Mouse (Mus musculus) left cerebral cortex, adult 18-20 months (tissue): ENCODE data around the gene Nlrp1b. TPM values are rescaled to one million over a fixed set of nuclear protein-coding genes. Genes with fewer than 3 reads are reported as not detected.

Source experiments
- DNase-seq, 2 experiments: peaks; one replicate each; pipeline ENCODE4 v3.0.0; 2021 to 2022; ENCODE audit warnings: low spot score in 2 of 2, mixed read lengths in 1 of 2
- long read RNA-seq, 2 experiments: library from polyadenylated mRNA; stranded (forward); transcript quantifications; one replicate each; pipeline ENCODE4 v2.0.0; 2021
- total RNA-seq, 2 experiments: library from RNA; stranded (reverse); gene quantifications; 2 replicates each; pipeline ENCODE4 v1.2.3; 2021

The Nlrp1b gene
- under 1 TPM; 0.09 to 0.26 TPM for total RNA-seq
- long read RNA-seq, experiment 1 = 0 reads
- long read RNA-seq, experiment 2 = 0 reads

DNA sequence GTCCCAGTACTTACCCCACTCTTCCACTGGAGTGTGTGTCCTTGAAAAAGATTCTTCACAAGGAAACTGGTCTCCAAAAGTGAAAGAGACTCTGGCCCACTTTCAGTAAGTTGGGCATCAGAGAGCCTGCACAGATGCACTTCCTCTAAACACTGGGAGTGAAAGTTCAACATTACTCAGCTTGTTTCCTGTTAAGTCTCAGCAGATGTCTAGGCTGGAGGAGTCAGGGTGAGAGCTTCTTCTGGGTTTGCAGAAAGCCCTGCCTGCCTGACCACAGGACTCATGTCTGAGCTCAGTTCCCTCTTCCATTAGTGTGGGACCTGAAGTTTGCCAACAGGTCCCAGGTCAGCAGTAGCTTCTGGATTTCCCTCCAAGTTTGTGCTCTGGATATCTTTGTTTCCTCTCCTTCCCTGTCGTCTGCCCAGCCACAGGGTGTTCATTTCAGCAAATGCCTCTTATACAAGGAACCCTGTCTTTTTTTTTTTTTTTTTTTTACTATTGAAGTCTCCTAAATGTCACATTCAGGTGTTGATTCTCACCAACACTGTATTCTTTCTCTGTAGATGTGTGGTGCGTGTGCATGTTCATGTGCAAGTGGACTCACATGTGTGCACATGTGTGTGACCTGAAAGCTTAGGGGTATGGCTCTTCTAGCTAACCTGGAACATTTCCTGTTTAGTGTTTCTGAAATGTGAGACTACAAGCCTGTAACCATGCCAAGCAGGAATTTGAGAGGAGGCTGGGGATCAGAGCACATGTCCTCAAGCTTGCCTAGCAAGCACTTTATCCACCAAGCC is at the start of gene Nlrp1b:
Gene Nlrp1b (minus strand): TSS at position 50 of the 797 bp plus-strand sequence.
- no peak for DNase-seq

- DNase-seq = no peak
These were observed 30.5 kb upstream of the Nlrp1b start for GRCm38 (mm10) chr11:71261036-71261435.

- no peak for DNase-seq
These were observed 20.8 kb upstream of the Nlrp1b start for GRCm38 (mm10) chr11:71251333-71251732.

DNA sequence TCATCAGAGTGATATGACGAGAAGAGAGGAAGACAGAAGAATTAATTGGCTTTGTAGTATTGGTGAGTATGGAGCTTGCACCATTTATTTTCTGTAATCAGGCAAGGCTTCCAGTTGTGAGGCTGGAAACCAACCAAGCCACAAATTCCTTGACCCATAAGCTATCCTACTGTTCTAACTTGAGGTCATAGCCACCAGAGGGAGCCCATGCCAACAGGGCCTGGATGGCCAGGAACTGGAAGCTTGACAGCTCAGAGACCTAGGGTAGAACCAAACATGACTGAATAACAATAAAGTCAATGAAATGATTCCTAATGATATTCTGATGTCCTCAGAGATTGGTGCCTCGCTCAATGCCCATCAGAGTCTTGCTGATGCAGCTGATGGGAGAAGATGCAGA is 5.9 kb downstream of the Nlrp1b start:
- DNase-seq = no peak

DNA sequence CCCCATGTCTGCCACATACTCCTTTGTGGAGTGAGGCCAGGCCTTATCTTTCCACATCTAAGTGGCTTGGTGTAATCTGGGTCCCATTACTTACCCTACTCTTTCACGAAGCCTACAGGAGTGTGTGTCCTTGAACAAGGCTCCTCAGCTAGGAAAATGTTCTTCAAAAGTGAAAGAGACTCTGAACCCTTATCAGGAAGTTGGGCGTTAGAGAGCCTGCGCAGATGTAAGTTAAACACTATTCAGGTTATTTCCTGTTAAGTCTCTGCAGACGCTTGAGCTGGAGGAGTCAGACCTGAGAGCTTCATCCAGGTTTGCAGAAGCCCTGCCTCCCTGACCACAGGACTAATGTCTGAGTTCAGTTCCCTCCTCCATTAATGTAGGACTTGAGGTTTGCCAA is 27.8 kb downstream of the Nlrp1b start:
- DNase-seq = no peak

DNA sequence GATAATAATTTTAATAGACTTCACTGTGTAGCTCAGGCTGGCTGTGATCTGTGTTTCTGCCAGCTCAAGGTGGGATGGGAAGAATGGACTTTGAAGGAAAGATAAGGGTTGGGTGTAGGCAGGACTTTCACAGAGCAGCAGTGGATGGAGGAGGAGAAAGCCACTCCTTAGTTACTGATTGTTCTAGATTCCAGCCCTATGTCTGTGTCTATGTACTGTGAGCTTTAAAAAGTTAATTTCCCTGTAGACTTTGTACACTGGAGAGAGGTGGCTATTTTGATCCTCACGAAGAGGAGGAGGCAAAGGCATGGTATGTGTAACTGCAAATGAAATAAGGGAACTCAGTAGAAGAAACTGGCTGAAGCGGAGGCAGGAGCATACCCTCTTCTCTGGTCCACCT is 31.2 kb downstream of the Nlrp1b start:
- no peak for DNase-seq

DNA sequence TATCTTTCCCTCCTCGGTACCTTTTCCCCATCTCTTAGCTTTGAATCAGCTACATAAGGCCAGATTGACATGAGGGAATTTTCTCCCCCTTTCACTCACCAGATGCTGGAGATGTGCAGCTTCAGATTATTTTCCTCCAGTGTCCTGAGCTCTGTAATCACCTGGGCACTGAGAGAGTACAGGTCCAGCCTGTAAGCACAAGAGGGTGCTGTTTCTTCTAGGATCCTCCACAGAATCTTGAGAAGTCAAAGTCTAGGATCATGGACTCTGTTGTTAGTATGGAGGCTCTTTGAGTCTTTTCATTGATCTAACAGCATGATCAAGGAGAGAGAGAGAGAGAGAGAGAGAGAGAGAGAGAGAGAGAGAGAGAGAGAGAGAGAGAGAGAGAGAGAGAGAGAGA is 60.9 kb downstream of the Nlrp1b start:
- no peak for DNase-seq

DNA sequence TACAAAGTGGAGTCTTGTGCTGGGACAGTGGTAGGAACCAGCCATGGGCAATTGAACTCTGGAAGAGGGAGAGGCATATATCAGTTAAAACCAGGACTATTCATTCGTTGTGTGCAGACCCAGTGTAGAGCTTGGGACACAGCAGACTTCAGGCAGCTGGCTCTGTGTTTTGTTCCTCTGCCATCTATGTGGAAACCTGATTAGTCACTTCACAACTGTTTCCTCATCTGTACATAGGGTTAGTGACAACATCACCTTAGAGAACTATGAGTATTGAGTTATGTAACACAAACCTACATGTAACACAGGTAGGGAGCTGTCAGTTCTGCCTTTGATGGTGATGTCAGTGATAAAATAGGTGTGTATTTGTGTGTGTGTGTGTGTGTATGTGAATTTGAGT is 66.4 kb downstream of the Nlrp1b start:
- no peak for DNase-seq

DNA sequence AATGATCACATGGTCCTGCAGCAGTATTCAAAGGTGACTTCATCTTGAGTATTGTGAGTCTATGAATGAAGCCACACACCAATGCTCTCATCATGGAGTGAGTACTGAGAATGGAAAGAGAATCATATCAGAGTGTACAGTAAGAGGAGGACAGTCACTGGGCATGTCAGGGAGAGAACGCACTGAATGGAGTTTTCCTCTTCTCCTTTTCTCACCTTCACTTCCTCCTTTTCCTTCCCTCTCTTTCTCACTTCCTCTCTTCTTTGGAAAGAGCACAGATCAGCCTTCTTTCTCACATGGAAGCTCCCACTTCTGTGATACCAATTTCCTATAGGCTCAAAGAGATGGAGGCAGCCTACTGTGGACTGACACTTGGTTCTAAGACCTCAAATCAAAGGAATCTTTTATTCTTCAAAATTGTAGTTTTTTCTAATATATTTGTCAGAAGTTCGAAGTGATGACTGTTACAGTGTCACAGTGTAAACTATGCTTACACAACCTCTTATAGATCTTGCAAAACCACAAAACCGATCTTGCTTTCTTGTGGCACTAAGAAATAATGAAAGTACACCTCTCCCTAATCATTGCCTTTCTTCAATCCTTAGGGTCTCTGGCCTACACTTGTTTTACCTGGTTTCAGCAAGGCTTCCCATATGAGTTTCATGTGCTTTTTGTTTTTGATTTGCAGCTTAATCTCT is 70.9 kb downstream of the Nlrp1b start:
- DNase-seq = no peak

GRCm38 (mm10) chr11:71155272-71155671 is 75.3 kb downstream of the Nlrp1b start:
- no peak for DNase-seq

DNA sequence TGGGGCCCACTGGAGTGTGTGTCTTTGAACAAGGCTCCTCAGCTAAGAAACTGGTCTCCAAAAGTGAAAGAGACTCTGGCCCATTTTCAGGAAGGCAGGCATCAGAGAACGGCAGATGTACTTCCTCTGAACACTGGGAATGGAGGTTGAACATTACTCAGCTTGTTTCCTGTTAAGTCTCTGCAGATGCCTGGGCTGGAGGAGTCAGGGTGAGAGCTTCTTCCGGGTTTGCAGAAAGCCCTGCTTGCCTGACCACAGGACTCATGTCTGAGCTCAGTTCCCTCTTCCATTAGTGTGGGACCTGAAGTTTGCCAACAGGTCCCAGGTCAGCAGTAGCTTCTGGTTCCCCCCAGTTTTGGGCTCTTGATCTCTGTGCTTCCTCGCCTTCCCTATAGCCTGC is 85.9 kb downstream of the Nlrp1b start, which contains the start of gene Nlrp1a:
Gene Nlrp1a (minus strand): TSS at position 44 of the 400 bp plus-strand sequence.
- DNase-seq = no peak

GRCm38 (mm10) chr11:71142031-71142430 is 88.5 kb downstream of the Nlrp1b start:
- no peak for DNase-seq

- DNase-seq = no peak
These were observed 123.4 kb downstream of the Nlrp1b start for GRCm38 (mm10) chr11:71107128-71107527.

- no peak for DNase-seq
These were observed 124.1 kb downstream of the Nlrp1b start for GRCm38 (mm10) chr11:71106261-71107021.

GRCm38 (mm10) chr11:71103931-71104330 is 126.6 kb downstream of the Nlrp1b start:
- no peak for DNase-seq

Other genes with a start within 250 kb of the Nlrp1b start
- gene C1qbp, start 247.7 kb downstream of the Nlrp1b start, total RNA-seq = 10 to 100 TPM; 96.4 to 97.1 TPM
- 10 to 100 TPM; 25.9 to 27.0 TPM for gene Dhx33, start 226.3 kb downstream of the Nlrp1b start, total RNA-seq
- 10 to 100 TPM; 20.4 to 20.8 TPM for gene Mis12, start 211.1 kb downstream of the Nlrp1b start, total RNA-seq
- 10 to 100 TPM; 21.0 to 28.8 TPM for gene Derl2, start 210.9 kb downstream of the Nlrp1b start, total RNA-seq
- gene 6330403K07Rik, start 197.2 kb downstream of the Nlrp1b start, total RNA-seq = 100 to 1,000 TPM; 274 to 322 TPM
- under 1 TPM; 0.58 to 0.87 TPM for gene Nlrp1a, start 86.0 kb downstream of the Nlrp1b start, total RNA-seq